23 mouse cellular contexts compared by ENCODE assay signal in the genomic region with DNA sequence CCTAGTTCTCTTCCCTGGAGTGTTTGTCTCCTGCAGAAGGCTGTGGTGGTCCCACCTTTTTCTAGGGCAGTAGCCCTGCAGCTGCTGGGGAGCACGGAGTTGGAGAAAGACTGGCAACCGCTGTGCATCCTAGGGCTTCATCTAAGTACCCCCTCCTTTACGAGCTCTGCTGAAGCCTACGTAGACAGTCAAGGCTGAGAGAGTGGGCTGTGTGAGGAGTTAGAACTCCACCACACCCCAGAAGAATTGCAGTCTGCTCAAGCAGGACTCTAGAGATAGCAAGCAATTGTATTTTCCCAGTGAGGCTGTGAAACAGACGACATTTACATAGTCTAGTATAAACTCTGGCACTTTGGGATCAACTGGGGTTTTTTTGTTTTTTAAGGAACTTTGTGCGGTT.
"Had no signal": no experiment of that assay in that cellular context is flagged by ENCODE, and none has a peak within 500 bp of the region (broad histone marks: within the 10 kb centered on the region; RNA-seq: fewer than 3 reads in every experiment).

No protein-coding gene starts in this region.

- H3K4me2 ChIP-seq: heart, embryonic 12.5 days; hindbrain, embryonic 13.5 days; hindbrain, embryonic 15.5 days; kidney, embryonic 15.5 days; limb, embryonic 13.5 days; limb, embryonic 15.5 days; liver, embryonic 12.5 days had no signal

- H3K4me3 ChIP-seq: heart, embryonic 12.5 days; hindbrain, embryonic 13.5 days; hindbrain, embryonic 15.5 days; kidney, embryonic 15.5 days; limb, embryonic 13.5 days; limb, embryonic 15.5 days; liver, embryonic 12.5 days had no signal

- DNase-seq: gastrocnemius, postnatal 14 days; gastrocnemius, postnatal 36 days; heart, adult 18-20 months; heart, postnatal 10 days; kidney, adult 11 months; kidney, adult 2 months; kidney, adult 9 months; kidney, postnatal 14 days; kidney, postnatal 36 days; layer of hippocampus, adult 9-11 months; layer of hippocampus, postnatal 36 days; left cerebral cortex, postnatal 4 days had no signal

- H3K4me1 ChIP-seq: hindbrain, embryonic 13.5 days; hindbrain, embryonic 15.5 days; limb, embryonic 15.5 days had no signal

- H3K9ac ChIP-seq: heart, embryonic 12.5 days; hindbrain, embryonic 13.5 days; hindbrain, embryonic 15.5 days; kidney, embryonic 15.5 days; limb, embryonic 13.5 days; limb, embryonic 15.5 days; liver, embryonic 12.5 days; liver, embryonic 14.5 days had no signal

- H3K9me3 ChIP-seq: heart, embryonic 12.5 days; hindbrain, embryonic 13.5 days; hindbrain, embryonic 15.5 days; kidney, embryonic 15.5 days; limb, embryonic 13.5 days; limb, embryonic 15.5 days; liver, embryonic 12.5 days had no signal

- H3K27ac ChIP-seq: hindbrain, embryonic 13.5 days; hindbrain, embryonic 15.5 days; hindbrain, postnatal 0 days; kidney, embryonic 15.5 days; kidney, postnatal 0 days; limb, embryonic 13.5 days; limb, embryonic 15.5 days; liver, embryonic 12.5 days; liver, embryonic 14.5 days had no signal

- H3K27me3 ChIP-seq: heart, embryonic 12.5 days; hindbrain, embryonic 13.5 days; hindbrain, embryonic 15.5 days; kidney, embryonic 15.5 days; limb, embryonic 13.5 days; limb, embryonic 15.5 days; liver, embryonic 12.5 days had no signal

- ATAC-seq: hindbrain, postnatal 0 days; intestine, embryonic 16.5 days; liver, embryonic 12.5 days had no signal
